ENCODE assay signal across 18 mouse cellular contexts in the genomic region with DNA sequence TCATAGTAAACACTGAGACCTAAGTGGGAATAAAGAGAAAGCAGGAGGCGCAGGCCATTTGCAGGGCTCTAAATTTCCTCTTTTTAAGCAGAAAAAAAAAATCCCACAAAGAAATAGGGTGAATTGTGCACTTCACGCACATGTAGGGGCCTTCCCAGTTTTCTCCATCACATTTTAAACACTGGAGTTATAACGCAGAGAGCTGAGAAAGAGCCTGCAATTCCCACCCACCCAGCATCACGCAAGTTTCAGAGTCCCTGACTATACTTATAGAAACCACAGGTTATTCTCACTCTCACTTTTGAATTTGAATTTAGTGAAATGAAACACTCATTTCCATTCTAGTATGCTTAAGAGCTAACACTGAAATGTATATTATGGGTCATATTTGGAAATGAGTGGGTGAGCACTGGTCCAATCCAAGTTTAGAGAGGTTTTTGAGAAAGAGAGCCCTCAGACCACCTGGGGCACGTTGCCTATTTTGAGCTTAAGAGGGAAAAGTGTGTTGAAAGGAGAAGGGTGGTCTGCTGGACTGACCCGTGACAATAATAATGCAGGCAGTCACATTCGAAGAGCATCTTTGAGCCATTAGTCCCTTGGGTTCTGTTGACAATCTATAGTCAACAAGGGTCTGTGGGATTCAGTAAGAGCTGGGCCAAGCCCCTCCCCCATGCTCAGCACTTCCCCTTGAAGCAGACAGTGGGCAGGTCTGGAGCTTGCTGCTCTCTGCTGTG.
DNase-seq lines count a peak whose midpoint lies in the region; ATAC-seq lines count a peak whose summit lies in the region.
"Had no signal": no experiment of that assay in that cellular context is flagged by ENCODE, and none has a peak within 500 bp of the region (broad histone marks: within the 10 kb centered on the region; RNA-seq: fewer than 3 reads in every experiment).

No protein-coding gene starts in this region.

- no peak overlapping the region for H3K4me2 ChIP-seq in forebrain, embryonic 13.5 days
- no peak overlapping the region for H3K4me2 ChIP-seq in heart, embryonic 15.5 days
- no peak overlapping the region for H3K4me2 ChIP-seq in midbrain, embryonic 11.5 days
- no peak overlapping the region for H3K4me2 ChIP-seq in midbrain, embryonic 16.5 days (ENCODE audit: low read length)
- H3K4me2 ChIP-seq: hindbrain, embryonic 13.5 days; limb, embryonic 13.5 days; liver, embryonic 13.5 days; lung, embryonic 14.5 days; midbrain, embryonic 13.5 days had no signal

- intact Hi-C loops in heart, postnatal 10 days (cut with DNase I): no loop called here

- DNase-seq in forebrain, embryonic 10.5 days (ENCODE audit: extremely low spot score, low spot score): no peak
- no peak for DNase-seq in heart, postnatal 10 days
- DNase-seq in midbrain, embryonic 11.5 days (ENCODE audit: low spot score, missing footprints): peak; percentile 65
- no peak for DNase-seq in adrenal gland, postnatal 25 days
- DNase-seq in thymus, postnatal 14 days: no peak
- DNase-seq: cerebellum, adult 11-12 months; cerebellum, postnatal 14 days; gastrocnemius, postnatal 10 days; heart, adult 11 months; liver, embryonic 13.5 days; lung, embryonic 14.5 days; thymus, adult 18-20 months had no signal

- H3K9ac ChIP-seq in forebrain, embryonic 13.5 days: no peak overlapping the region
- H3K9ac ChIP-seq in heart, embryonic 15.5 days: no peak overlapping the region
- no peak overlapping the region for H3K9ac ChIP-seq in midbrain, embryonic 11.5 days (ENCODE audit: low read length)
- H3K9ac ChIP-seq in midbrain, embryonic 16.5 days (ENCODE audit: low read depth, low read length): no peak overlapping the region
- H3K9ac ChIP-seq: hindbrain, embryonic 13.5 days; limb, embryonic 13.5 days; liver, embryonic 13.5 days; lung, embryonic 14.5 days; midbrain, embryonic 13.5 days had no signal

- H3K36me3 ChIP-seq in forebrain, embryonic 10.5 days (replicated peaks): no peaks in the 10 kb centered on the region
- no peaks in the 10 kb centered on the region for H3K36me3 ChIP-seq in forebrain, embryonic 13.5 days (ENCODE audit: poor library complexity, severe bottlenecking)
- no peaks in the 10 kb centered on the region for H3K36me3 ChIP-seq in heart, embryonic 15.5 days
- H3K36me3 ChIP-seq in midbrain, embryonic 11.5 days (ENCODE audit: control insufficient read depth, insufficient read depth, low read length): no peaks in the 10 kb centered on the region
- no peaks in the 10 kb centered on the region for H3K36me3 ChIP-seq in midbrain, embryonic 16.5 days (ENCODE audit: control insufficient read depth, insufficient read depth, low read length)
- H3K36me3 ChIP-seq: hindbrain, embryonic 13.5 days; limb, embryonic 13.5 days; liver, embryonic 13.5 days; midbrain, embryonic 13.5 days had no signal

- no peaks in the 10 kb centered on the region for H3K9me3 ChIP-seq in forebrain, embryonic 10.5 days
- no peaks in the 10 kb centered on the region for H3K9me3 ChIP-seq in forebrain, embryonic 13.5 days (replicated peaks)
- H3K9me3 ChIP-seq in heart, embryonic 15.5 days (replicated peaks): no peaks in the 10 kb centered on the region
- H3K9me3 ChIP-seq in midbrain, embryonic 11.5 days (ENCODE audit: control insufficient read depth, low read length): no peaks in the 10 kb centered on the region
- H3K9me3 ChIP-seq in midbrain, embryonic 16.5 days (replicated peaks; ENCODE audit: control insufficient read depth, low read length, poor library complexity, severe bottlenecking): no peaks in the 10 kb centered on the region
- H3K9me3 ChIP-seq: hindbrain, embryonic 13.5 days; limb, embryonic 13.5 days; liver, embryonic 13.5 days; midbrain, embryonic 13.5 days had no signal

- H3K27me3 ChIP-seq in forebrain, embryonic 10.5 days (ENCODE audit: poor library complexity, severe bottlenecking): no peaks in the 10 kb centered on the region
- no peaks in the 10 kb centered on the region for H3K27me3 ChIP-seq in forebrain, embryonic 13.5 days
- H3K27me3 ChIP-seq in heart, embryonic 15.5 days: no peaks in the 10 kb centered on the region
- no peaks in the 10 kb centered on the region for H3K27me3 ChIP-seq in midbrain, embryonic 11.5 days (ENCODE audit: control insufficient read depth, insufficient read depth, low read length)
- no peaks in the 10 kb centered on the region for H3K27me3 ChIP-seq in midbrain, embryonic 16.5 days (ENCODE audit: control insufficient read depth, insufficient read depth, low read depth, low read length)
- H3K27me3 ChIP-seq: hindbrain, embryonic 13.5 days; limb, embryonic 13.5 days; liver, embryonic 13.5 days; midbrain, embryonic 13.5 days had no signal

- H3K27ac ChIP-seq in forebrain, embryonic 10.5 days: 0 out of 2 replicates have a peak overlapping the region, but pooled peaks have one; percentile 35
- H3K27ac ChIP-seq in forebrain, embryonic 13.5 days: no peak overlapping the region
- H3K27ac ChIP-seq in heart, embryonic 15.5 days: peak overlapping the region; percentile 74
- no peak overlapping the region for H3K27ac ChIP-seq in midbrain, embryonic 11.5 days (ENCODE audit: low read depth, low read length)
- H3K27ac ChIP-seq in midbrain, embryonic 16.5 days (ENCODE audit: low read length): no peak overlapping the region
- H3K27ac ChIP-seq: hindbrain, embryonic 13.5 days; limb, embryonic 13.5 days; liver, embryonic 13.5 days; midbrain, embryonic 13.5 days had no signal

- H3K4me3 ChIP-seq in forebrain, embryonic 10.5 days: no peak overlapping the region
- H3K4me3 ChIP-seq in forebrain, embryonic 13.5 days: no peak overlapping the region
- H3K4me3 ChIP-seq in heart, embryonic 15.5 days: no peak overlapping the region
- H3K4me3 ChIP-seq in midbrain, embryonic 11.5 days (ENCODE audit: low read depth, low read length): no peak overlapping the region
- no peak overlapping the region for H3K4me3 ChIP-seq in midbrain, embryonic 16.5 days (ENCODE audit: low read depth, low read length)
- H3K4me3 ChIP-seq: hindbrain, embryonic 13.5 days; limb, embryonic 13.5 days; liver, embryonic 13.5 days; midbrain, embryonic 13.5 days had no signal

- ATAC-seq in forebrain, embryonic 13.5 days: no peak
- ATAC-seq in heart, embryonic 15.5 days (replicated peaks; ENCODE audit: insufficient number of reproducible peaks, insufficient read depth, low FRiP score, low read depth): no peak
- no peak for ATAC-seq in midbrain, embryonic 11.5 days (ENCODE audit: low FRiP score)
- ATAC-seq in midbrain, embryonic 16.5 days: no peak
- ATAC-seq: midbrain, embryonic 13.5 days had no signal

- WGBS in forebrain, embryonic 10.5 days: 87% methylated on average over 7 of the region's 7 CpGs
- 75% methylated on average over 7 of the region's 7 CpGs for WGBS in forebrain, embryonic 13.5 days
- 70% methylated on average over 7 of the region's 7 CpGs for WGBS in heart, embryonic 15.5 days
- 81% methylated on average over 7 of the region's 7 CpGs for WGBS in midbrain, embryonic 11.5 days
- WGBS in midbrain, embryonic 16.5 days: 78% methylated on average over 7 of the region's 7 CpGs

- peaks cover 19% of the 10 kb centered on the region for H3K4me1 ChIP-seq in forebrain, embryonic 10.5 days
- H3K4me1 ChIP-seq in forebrain, embryonic 13.5 days: peaks cover 13% of the 10 kb centered on the region
- H3K4me1 ChIP-seq in heart, embryonic 15.5 days (replicated peaks): peaks cover 32% of the 10 kb centered on the region
- no peaks in the 10 kb centered on the region for H3K4me1 ChIP-seq in midbrain, embryonic 11.5 days (ENCODE audit: control insufficient read depth, insufficient read depth, low read length)
- peaks cover 7% of the 10 kb centered on the region; the same call in 1 of the 2 replicates for H3K4me1 ChIP-seq in midbrain, embryonic 16.5 days (ENCODE audit: control insufficient read depth, insufficient read depth, low read length)
- H3K4me1 ChIP-seq: liver, embryonic 13.5 days had no signal

Comparison
In these comparisons a context has a peak if more than half of its experiments do, and no peak if none do; other contexts are left out.
1. H3K27ac ChIP-seq: peak in forebrain, embryonic 10.5 days (single experiment) and heart, embryonic 15.5 days (single experiment); none in forebrain, embryonic 13.5 days (single experiment), midbrain, embryonic 11.5 days (single experiment) and midbrain, embryonic 16.5 days (single experiment).